Mouse (Mus musculus): ENCODE data around the gene Anapc15.

Gene Anapc15

DNA sequence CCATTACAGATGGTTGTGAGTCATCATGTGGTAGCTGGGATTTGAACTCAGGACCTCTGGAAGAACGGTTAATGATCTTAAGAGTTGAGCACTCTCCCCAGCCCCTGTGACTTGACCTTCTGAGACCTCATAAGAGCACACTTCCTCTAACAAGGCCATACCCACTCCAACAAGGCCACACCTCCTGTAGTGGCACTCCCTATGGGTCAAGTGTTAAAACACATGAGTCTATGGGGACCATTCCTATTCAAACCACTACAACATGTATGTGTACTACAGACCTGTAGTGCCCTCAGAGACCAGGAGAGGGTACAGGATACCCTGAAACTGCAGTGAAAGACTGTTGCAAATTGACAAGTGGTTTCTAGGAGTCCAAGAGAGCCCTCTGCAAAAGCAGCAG, 15.6 kb upstream of the Anapc15 start:
- no peak for DNase-seq (ENCODE audit: low spot score in 2 of 2)

GRCm38 (mm10) chr7:101851689-101852088, 11.8 kb upstream of the Anapc15 start:
- DNase-seq (ENCODE audit: low spot score in 2 of 2): no peak

DNA sequence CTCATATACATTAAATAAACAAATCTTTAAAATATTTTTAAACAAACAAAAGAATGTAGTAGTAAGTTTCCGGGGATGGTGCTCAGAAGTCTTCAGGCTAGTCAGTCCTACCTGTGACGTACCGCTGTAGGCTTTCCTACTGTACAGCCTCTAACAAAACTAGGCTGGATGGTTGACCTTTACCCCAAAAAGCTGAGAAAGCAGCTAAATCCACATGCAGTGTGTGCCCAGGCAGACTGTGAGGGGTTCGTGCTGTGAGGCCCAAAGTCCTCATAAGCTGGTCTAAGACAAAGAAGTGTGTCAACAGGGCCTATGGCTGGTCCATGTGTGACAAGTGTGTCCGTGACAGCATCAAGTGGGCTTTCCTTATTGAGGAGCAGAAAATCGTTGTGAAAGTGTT, 10.7 kb upstream of the Anapc15 start:
- DNase-seq (ENCODE audit: low spot score in 2 of 2): no peak

- DNase-seq (ENCODE audit: low spot score in 2 of 2): no peak
These were observed 9.7 kb upstream of the Anapc15 start for GRCm38 (mm10) chr7:101853816-101854215.

GRCm38 (mm10) chr7:101857094-101857493, 6.4 kb upstream of the Anapc15 start, which contains the start of gene Folr2:
Gene Folr2 (minus strand): TSS chr7:101857194.
- DNase-seq (ENCODE audit: low spot score in 2 of 2): no peak

DNA sequence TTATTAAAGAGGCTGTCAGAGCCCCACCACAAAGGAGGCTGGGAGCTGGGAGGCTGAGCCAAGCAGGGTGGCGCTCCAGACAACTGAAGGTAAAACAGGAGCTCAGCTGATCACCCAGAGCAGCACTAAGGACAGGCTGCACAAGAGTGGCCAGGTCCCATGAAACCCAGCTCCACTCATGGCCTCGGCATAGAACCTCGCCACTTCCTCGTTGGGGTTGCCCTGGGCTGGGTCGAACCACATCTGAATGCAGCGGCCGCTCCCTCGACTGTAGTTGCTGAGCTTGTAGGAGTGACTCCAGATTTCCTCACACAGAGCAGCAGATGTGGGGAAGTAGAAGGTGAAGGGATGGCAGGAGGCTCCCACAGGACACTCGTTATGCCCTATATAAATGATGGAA, 5.2 kb upstream of the Anapc15 start:
- DNase-seq (ENCODE audit: low spot score in 2 of 2): no peak

- no peak for DNase-seq (ENCODE audit: low spot score in 2 of 2)
These were observed 2.5 kb upstream of the Anapc15 start for GRCm38 (mm10) chr7:101860978-101861377.

DNA sequence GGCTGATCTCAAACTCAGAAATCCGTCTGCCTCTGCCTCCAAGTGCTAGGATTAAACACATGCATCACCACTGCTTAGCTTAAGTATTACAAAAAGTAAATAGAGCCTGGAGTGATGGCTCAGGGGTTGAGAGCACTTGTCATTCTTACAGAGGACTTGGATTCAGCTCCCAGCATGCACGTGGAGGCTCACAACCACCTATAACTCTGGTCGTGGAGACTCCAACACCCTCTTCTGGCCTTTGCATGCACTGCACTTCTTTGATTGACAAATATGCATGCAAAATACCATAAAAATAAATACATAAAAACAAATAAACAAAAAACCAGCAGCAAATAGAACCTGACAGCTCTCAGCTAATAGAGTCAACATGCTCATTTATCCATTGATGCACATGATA, 1.2 kb upstream of the Anapc15 start:
- no peak for DNase-seq (ENCODE audit: low spot score in 2 of 2)

DNA sequence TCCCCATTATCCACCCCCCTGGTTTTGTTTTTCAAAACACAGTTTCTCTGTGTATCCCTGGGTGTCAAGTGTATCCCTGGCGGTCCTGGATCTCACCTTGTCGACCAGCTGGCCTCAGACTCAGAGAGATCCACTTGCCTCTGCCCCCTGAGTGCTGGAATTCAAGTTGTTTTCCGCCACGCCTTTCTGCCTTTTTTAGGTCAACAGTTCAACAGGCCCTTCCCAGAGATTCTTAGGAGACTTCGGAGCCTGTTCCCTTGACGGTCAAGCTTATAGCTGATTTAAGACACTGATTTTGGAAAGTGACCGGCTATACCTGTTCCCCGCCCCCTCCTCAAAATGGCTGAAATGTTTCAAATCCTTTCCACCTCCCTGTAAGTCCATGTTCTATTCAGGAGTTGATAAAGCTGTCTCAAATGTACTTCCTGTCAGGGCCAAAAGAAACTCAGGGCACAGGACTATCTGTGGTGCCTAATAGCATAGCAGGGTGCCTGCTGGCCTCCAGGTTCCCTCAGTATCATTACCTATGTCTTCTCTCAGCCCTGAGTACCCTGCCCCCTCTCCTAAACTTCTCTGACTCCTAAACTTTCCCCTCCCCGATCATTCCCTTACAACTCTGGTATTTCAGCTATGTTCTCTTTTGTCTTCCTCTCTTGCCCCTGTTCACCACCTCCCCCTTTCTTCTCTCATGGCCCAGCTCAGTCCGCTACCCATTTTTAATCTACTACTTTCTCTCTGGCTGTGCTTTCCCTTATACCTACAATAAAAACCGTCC, 3.2 kb downstream of the Anapc15 start:
- DNase-seq (ENCODE audit: low spot score in 2 of 2): no peak

GRCm38 (mm10) chr7:101867482-101867881, 4.0 kb downstream of the Anapc15 start:
- no peak for DNase-seq (ENCODE audit: low spot score in 2 of 2)

DNA sequence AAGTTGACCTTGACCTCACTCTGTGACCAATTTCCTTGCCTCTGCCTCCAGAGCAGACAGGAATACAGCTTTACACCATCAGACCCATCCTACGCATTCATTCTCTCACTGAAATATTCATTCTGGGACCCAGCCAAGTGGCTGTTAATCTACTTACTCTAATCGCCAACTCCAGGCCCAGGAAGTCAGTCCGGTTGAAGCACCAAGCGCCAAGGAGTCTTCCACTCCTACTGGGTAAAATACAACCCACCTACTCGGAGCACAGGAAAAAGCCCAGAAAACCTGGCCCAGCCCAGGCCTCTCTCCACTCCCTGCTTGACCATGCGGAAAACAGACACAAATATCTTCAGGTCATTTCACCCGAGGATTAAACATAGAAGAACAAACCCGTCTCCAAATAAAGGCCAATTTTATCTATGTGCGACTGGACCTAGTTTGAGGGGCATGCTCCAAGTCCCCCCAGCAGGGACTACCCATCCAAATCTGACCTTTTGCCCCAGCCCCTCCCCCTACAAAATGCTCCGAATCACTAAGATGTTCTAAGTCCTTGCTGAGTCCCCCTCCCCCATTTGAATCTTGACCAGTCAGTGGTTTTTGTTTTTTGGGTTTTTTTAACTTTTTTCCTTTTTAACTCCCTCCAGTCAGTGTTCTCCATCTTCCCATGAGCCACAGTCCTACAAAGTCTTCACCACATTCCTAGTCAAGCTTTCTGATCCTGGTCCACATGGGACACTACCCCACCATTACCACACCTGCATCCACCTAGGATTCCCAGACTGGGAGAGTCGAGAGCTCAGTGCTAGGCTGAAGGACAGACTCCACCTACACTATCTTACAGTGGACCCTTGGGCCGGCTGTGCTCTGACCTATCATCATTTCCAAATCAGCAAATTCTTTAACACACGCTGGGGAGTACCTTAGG, 5.0 kb downstream of the Anapc15 start:
- no peak for DNase-seq (ENCODE audit: low spot score in 2 of 2)

DNA sequence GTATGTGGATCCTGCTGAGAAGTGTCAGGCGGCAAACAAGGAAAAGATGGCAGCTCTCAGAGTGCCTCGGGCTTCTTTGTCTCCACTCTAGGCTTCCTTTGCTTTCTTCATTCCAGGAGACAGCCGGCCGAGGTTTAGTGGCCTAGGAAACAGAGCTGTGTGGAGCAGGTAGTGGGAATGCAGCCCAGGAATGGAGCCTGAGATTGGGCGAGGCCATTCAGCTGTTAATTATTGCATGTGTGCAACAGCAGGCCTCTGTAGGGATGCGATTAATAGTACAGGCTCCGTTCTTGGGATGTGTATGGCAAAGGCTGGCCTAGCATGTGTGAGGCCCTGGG, 5.6 kb downstream of the Anapc15 start:
- DNase-seq (ENCODE audit: low spot score in 2 of 2): no peak

DNA sequence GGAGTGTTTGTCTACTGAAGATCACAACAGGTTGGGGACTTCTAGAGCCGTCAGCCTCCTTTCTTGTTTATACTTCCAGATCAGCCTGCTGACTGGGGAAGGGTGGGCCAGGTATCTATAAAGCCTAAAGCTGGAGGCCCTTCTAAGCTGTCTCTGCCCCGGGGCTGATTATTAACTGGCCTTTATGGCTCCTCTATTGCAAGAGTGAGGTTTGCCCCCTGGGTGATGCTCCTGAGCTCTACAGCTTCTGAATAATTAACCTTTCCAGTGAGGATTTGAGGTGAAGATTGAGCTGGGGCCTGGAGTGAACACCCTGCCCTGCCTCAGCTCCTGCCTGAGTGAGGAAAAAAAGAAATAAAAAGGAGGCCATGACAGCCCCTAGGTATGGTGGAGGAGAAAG, 7.1 kb downstream of the Anapc15 start, which contains the start of gene Folr1:
Gene Folr1, minus strand, starts transcription at position 160 of the 400 bp plus-strand sequence.
- DNase-seq (ENCODE audit: low spot score in 2 of 2): no peak

- DNase-seq (ENCODE audit: low spot score in 2 of 2): no peak
These were observed 7.8 kb downstream of the Anapc15 start for GRCm38 (mm10) chr7:101871296-101871695.

- DNase-seq (ENCODE audit: low spot score in 2 of 2): no peak
These were observed 12.5 kb downstream of the Anapc15 start for GRCm38 (mm10) chr7:101875978-101876377.

DNA sequence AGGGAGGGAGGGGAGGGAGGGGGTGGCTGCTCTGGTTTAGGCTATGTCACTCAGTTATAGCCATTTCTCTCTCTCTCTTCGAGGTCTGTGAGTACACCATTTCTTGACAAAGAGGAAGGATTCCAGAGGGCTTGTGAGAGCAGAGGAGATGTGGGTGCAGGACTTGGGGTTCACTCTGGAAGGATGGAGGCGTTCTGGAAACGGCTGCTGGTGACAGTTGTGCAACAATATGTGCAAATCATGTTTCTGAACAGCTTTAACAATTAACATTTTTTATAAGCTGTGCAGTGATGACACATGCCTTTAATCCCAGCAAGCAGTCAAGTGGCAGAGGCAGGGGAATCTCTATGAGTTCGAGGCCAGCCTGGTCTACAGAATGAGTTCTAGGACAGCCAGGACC, 17.3 kb downstream of the Anapc15 start:
- DNase-seq (ENCODE audit: low spot score in 2 of 2): no peak

GRCm38 (mm10) chr7:101882413-101883154, 19.1 kb downstream of the Anapc15 start:
- no peak for DNase-seq (ENCODE audit: low spot score in 2 of 2)

DNA sequence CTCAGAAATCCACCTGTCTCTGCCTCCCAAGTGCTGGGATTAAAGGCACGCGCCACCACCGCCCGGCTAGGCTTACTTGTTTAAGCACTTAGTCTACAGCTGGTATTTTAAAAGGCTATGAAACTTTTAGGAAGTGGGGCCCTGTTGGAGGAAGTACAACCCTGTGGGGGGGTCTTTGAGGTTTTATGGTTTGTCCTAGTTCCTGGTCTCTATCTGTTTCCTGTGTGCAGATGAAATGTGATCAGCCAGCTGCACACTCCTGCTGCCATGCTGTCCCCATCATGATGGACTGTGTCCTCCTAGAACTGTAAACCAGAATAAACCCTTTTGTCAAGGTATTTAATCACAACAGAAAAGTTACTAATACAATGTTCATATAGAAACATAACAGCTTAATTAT, 20.6 kb downstream of the Anapc15 start:
- DNase-seq (ENCODE audit: low spot score in 2 of 2): no peak

DNA sequence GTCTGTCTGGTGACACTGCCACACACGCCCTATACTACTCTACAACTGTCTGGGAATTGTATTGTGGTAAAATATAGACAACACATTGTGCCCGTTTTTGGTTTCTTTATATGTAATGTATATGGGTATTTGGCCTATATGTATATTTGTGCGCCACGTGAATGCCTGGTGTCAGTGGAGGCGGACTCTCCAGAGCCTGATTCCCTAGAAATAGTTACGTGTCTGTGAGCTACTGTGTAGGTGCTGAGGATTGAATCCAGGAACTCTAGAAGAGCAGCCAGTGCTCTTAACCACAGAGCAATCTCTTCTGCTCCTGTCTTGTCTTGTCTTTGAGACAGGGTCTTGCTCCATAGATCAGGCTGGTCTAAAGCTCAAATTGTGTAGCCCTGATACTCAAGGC, 22.8 kb downstream of the Anapc15 start:
- no peak for DNase-seq (ENCODE audit: low spot score in 2 of 2)

DNA sequence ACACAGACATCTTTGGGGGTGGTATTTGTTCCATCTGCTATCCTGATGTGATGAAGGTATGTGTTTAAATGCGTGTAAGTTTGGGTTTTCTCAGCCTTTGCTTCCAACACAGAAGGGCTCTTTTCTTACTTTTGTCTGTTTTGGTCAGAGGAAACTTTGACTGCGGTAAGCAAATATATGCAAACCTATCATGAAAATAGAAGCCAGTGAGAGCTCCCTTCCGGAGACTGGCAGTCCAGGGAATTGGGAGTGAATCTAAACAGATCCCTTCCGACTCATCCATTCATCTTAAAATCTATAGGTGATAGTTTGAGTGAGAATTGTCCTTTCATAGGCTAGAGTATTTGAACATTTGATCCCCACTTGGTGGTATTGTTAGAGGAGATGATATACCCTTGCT, 24.9 kb downstream of the Anapc15 start:
- no peak for DNase-seq (ENCODE audit: low spot score in 2 of 2)

DNA sequence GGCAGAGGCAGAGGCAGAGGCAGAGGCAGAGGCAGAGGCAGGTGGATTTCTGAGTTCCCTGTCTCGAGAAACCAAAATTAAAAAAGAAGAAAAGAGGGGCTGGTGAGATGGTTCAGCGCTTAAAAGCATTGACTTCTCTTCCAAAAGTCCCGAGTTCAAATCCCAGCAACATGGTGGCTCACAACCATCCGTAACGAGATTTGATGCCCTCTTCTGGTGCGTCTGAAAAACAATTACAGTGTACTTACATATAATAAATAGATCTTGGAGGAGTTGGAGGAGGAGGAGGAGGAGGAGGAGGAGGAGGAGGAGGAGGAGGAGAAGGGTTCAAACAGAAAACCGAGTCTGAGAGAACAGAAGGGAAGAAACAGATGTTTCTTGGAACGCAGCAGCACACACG, 32.2 kb downstream of the Anapc15 start:
- DNase-seq (ENCODE audit: low spot score in 2 of 2): no peak

Data from urinary bladder, postnatal 4 days (tissue).